Mouse (Mus musculus) spleen, postnatal 4 days (tissue): ENCODE results near the gene Wdtc1.

Source experiments
- DNase-seq, 2 experiments: peaks; one replicate each; pipeline ENCODE4 v3.0.0; 2022; ENCODE audit warnings: low spot score in 2 of 2

Gene Wdtc1

DNA sequence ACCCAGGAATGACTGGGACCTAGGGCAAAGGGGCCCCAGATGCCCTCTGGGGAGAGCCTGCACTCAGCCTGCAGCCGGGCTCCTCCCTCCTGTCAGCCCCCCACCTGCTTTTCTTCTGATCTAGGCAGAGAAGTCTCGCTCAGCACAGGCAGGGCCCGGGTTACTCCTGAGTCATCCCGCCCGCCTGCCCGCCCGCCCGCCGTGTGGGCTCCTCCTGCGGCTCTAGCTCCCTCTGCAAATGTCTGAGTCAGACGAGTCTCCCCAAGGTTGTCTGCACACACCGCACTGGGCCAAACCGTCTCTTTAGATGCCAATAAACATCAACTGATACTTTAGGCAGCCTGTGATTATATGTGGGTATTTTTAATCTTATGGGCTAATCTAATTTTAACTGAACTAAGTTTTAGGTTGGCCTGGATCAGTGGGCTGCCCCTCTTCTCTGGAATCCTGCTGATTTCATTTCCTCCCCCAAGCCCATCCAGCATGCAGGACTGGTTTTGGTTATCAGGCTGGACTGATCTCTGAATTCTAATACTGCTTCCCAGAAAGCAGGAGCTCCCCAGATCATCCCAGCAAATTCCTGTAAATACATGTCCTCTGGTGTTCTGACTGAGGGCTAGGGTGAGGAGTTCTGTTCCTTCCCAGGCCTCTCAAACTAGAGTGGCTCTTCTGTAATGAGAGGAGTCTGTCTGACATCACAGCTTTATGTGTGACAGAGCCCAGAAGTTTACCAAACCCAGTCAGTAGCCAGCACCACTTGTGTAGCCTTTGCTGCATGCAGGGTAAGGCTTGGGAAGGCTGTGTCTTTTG lies 25.2 kb upstream of the Wdtc1 start:
- peak; percentile 59 to 75 for DNase-seq

DNA sequence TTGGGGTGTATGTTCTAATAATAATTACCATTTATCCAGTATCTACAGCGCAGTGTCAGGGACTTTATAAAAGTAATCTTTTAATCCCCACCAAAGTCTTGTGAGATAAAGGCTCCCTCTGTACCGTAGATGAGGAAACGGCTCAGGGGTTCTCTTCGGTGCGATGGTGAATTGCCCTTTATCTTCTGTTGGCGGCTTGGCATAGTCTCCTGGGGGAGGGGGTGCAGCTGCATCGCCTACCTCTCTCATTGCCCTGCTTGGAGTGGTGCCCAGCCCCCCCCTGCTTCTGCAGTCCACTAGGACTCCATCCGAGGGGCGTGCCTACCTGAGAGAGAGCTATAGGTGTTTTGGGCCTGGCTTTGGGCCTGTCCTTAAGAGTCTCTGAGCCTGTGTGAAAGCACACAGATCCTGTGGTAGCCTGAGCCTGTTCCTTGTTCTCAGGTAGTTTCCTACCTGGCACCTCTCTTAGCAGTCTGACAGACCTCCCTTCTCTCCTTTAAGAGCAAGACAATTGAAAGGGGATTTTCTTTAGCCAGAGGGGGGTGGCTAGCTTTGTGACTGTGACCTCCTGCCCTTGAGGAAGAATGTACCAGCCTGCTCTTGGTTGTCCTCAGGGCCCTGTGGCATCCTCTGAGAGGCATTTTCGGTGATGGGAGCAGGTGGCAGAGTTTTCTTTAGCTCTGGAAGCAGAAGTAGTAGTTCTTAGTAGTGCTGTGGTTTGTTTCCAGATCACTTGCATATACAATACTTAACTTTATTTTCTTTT lies 22.7 kb upstream of the Wdtc1 start:
- DNase-seq = no peak

DNA sequence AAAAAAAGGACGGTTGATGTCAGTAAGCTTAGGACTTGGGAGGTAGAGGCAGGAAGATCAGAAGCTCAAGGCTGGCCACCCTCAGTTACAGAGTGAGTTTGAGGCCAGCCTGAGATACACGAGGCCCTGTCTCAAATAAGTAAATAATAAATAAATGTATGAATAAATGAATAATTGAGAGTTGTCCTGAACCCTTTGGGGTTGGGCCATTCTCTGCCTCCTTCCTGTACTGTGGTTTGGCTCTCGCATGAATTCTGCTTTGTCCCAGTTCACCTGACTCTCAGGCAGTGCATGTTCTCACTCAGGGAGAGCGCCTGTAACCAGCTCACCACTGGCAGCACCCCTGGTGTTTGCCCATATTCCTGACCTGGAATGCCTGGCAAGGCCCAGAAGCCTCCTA lies 20.7 kb upstream of the Wdtc1 start:
- no peak for DNase-seq

DNA sequence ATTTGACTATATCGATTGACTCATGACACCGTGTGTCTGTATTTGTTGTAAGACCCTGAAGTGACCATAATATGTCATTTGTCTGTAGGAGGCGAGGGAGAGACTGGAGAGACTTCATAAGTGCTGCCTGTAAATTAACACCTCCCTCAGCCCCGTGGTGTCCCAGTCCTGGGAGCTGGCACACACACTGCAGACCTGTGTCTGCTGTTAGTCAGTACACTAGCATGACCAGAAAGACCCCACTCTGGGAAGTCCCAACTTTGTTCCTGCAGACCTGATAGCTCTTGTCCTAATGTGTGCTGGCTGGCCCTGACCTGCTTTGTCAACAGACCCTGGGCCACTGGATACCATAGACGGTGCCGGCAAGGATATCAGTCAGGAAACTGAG lies 19.0 kb upstream of the Wdtc1 start:
- DNase-seq = no peak

DNA sequence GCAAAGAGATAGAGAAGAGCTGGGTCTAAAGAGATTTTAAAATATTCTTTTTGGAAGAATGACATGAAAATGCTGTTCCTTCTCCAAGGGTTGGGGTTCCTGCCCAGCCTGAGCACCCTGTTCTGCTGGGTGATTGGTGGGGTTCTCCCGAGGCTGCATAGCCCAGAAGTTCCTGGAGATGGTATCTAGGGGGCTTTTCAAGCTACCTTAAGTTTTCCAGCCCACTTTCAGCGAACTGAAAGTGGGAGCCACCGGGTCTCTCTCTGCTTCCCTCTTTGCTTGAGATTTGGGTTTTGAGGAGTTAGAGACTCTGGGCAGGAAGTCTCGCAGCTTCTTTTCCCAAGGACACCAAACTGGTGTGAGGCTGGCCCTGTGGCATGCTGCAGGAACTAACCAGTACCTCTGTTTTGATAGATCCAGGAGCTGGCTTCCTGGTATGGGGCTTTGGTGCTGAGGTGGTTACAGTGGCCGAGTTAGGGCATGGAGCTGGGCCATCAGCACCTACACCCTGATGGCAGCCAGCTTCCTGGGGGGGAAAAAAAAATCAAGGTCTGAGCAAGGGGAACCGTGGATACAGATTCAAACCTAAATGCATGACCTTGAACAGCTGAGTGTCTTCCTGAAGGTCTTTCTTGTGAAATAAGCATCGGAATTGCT lies 18.5 kb upstream of the Wdtc1 start:
- DNase-seq = peak in 1 of 2 experiments; percentile 58

DNA sequence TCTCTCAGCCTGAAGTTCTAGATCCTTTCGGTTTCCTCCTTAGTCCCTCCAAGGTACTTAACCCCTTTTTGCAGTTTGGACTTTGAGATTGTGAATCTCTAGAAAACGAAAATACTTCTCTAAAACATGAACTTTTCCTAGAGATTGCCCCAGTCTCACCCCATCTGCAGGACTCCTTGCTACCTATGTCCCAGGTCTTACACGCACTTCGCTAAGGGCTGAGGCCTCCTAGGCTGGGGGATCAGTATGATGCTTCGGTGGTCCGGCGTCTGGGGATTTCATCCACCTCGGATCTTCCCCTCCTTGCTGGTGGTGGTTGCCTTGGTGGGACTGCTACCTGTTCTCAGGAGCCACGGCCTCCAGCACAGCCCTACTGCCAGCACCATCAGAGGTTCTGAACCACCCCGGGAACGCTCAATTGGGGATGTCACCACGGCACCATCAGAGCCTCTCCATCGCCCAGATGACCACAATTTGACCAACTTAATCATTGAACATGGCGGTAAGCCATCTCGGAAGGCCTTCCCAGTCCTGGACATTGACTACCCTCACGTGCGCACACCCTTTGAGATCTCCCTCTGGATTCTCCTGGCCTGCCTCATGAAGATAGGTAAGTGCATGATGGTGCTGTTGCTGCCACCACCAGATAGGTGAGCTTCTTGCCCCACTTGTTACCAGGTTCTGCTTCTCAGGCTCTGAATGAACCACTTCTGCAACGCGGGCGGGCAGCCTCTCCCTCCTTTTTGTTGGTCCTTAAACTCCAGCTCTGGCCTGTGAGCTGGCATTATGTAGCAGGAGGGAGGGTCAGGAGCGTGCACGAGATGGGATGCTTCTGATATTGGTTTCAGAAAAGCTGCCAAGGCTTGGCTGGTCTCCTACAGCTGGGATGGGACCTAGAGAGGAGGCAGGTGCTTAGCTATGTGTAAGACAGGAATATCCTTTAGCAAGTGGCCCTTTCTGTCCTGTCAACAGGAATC lies 17.3 kb upstream of the Wdtc1 start:
- DNase-seq = peak in 1 of 2 experiments; percentile 71

DNA sequence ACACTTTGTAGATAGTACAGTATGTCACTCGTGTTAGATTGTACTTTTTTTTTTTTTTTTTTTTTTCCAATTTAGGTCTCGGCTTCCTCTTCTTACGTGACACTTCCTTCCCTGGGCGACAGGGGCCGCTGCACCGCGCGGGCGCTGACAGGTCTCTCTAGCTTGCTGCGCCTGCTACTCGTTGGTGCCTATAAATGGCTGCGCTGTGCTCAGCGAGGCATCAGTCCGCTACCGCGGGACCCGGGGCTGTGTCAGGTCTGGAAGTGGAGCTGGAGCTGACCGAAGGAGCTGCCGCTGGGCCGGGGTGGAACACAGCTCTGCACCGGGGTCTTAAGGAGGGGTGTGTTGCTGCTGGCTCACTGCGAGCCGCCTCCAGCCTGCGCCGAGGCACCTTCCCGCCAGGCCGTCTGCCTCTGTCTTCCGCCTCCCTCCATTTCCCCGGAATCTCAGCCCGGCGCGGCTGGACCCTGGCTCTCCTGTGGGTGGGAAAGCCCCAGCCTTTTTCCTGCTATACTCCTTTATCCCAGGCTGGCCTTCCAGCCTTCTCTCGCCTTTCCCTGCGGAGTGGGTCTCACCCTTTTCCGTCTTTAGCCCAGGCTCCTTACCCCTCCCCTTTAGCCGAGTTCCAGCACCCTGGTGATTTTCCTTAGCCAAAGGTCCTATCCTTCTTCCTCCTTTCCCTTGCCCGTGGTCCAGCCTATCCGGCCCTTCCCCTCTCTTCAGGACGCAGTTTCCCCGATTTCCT lies 16.4 kb upstream of the Wdtc1 start, which contains the start of gene Slc9a1:
Gene Slc9a1 (plus strand): TSS at position 154 of the 745 bp plus-strand sequence.
- DNase-seq = peak; percentile 93 to 98

DNA sequence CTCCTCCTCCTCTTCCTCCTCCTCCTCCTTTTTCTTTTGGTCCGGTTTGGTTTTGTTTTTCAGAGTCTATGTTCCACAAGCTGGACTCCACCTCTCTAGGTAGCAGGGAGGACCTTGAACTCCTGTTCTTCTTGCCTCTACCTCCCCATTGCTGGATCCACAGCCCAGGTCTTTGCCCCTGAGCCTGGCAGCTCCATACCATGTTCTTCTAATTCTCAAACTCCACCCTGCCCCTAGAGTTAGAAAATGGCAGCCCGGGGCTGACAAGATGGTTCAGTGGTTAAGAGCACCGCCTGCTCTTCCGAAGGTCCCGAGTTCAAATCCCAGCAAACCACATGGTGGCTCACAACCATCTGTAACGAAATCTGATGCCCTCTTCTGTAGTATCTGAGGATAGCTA lies 1.4 kb upstream of the Wdtc1 start:
- DNase-seq = no peak

DNA sequence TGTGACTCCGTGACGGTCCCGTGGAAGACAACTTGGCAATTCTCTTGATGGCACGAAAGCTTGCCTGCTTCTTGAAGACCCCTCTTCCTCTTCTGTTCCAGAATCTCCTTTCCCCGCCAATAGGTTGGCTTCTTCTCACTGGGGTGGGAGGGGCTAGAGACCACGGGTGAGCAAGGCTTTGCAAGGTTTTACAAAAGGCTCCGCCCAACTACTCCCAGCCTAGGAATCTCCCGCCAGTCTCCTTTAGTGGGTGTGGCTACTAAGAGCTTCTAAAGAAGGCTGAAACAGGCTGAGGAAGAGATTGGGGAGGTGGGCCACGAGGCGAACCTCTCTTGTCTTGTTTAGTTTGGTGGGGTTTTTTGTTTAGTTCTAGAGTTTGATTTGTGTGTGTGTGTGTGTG lies 484 bp downstream of the Wdtc1 start:
- no peak for DNase-seq

DNA sequence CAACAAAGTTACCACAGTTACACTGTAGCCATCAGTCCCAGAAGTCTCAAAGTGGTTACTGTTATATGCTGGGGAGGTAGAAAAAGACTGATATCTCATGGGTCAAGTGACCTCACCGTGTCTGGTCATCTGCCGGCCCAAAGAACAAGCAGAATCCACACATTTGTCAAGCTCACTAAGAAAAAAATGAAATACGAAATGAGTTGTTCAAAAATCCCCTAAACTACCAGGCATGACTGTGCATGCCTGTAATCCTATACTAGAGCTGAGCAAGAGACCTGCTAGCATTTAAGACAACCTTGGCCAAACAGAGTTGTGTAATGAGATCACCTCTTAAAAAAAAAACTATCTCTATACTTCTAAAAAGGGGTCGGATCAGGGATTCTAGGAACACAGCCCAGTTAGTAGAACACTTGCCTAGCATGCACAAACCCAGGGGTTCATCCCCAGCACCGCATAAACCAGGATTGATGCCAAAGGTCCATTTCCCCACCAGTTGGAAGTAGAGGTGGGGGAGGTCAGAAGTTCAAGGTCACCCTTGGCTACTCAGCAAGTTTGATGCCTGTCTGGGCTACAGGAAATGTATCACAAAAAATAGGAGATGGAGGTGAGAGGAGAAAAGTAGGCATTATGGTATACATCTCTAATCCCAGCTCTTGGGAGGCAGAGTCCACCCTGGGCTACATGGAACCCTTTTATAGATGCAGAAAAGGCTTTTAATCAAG lies 5.1 kb downstream of the Wdtc1 start:
- DNase-seq = no peak

DNA sequence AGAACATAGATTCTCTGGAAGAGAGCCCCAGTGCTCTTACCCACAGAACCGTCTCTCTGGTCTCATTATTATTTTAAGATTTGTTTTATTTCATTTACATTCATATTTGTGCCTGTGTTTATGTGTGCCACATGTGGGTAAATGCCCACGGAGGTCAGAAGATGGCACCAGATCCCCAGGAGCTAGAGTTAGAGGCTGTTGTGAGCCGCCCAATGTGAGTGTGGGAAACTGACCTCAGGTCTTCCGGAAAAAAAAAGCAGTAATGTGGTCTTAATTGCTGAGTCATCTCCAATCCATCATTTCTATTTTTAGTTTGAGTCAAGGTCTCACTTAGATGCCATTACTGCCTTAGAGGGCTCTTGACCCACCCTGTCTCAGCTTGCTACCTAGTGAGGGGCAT lies 5.7 kb downstream of the Wdtc1 start:
- DNase-seq = no peak

DNA sequence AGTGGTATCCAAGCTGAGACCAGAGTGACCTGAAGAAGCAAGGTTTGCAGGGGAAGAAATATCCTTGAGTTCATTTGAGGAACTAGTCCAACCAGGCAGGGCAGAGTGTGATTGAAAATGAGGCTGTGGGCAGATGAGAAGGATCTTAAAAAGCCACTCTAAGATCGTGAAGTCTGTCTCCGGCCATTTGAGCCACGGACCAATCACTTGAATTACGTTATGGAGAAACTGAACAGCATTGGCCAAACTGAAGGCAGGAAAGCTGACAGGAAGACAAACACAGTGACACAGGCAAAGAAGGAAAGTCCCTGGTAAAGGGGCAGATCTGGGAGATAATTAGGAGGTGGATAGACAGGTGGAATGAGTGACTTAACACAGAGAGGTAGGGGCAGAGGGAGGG lies 6.7 kb downstream of the Wdtc1 start:
- DNase-seq = no peak

DNA sequence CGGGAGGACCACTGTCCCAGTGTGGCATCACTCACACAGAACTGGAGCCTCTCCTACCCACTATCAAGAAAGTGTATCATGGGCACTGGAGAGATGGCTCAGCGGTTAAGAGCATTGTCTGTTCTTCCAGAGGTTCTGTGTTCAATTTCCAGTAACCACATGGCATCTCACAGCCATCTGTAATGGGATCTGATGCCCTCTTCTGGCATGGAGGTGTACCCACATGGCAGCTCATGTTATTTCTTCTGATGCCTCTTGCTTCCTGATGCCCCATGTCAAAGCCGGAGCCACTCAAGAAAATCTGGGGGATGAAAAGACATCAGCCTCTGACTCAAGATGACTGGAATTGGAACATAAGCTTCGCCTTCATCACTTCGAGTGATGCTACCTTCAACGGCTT lies 7.6 kb downstream of the Wdtc1 start:
- DNase-seq = no peak

DNA sequence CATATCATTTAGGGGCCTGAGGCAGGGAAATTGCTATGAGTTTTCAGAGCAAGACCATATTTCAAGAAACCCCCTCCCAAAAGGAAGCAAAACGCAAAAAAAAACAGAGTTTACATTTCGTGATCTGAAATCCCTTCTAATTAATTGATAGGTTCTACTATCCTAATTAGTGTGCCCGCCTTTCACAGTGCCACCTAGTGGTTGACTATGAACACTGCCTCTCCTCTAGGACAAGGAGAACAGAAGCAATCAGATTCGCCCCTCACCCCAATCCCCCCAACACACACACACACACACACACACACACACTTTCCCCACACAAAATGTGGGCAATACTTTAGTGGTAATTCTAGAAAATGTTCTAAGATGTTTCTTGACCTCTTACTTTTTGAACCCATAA lies 9.2 kb downstream of the Wdtc1 start:
- peak; percentile 37 to 76 for DNase-seq

DNA sequence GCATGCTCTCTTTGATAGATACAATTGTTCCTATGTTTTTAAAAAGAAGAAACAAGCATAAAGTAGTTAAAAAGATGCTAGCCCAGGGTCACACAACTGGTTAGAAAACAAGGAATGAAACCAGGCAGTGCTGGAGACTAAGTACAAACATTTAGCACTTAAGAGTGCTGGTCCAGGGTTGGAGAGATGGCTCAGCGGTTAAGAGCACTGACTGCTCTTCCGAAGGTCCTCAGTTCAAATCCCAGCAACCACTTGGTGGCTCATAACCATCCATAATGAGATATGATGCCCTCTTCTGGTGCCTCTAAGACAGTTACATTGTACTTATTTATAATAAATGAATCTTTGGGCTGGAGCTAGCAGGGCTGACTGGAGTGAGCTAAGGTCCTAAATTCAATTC lies 13.1 kb downstream of the Wdtc1 start:
- no peak for DNase-seq

DNA sequence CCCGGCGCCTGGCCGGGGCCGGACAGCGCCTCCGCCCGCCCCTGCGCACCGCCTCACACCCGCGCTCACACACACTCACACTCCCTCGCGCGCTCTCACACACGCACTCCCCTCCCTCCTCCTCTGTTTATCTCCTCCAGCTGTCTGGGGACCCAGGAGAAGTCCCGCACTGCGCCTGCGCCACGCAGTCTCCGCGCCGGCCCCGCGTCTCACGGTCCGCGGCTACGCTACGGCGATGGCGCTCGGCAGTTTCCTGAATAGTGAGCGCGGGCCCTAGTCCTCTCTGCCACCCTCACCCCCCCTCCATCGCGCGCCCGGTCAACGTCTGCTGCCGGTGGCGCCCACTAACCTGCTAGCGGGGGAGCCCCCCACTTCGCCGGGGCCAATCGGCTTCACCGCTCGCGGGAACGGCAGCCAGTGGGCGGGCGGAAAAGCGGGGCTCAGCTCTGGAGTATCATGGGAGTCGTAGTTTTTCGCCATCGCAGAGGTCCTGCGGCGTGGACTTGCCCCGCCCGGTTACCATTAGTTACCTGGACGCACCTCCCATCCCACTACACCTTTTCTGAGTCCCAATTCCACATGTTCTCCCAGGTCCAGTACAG lies 14.0 kb downstream of the Wdtc1 start:
- DNase-seq = peak; percentile 94 to 97

DNA sequence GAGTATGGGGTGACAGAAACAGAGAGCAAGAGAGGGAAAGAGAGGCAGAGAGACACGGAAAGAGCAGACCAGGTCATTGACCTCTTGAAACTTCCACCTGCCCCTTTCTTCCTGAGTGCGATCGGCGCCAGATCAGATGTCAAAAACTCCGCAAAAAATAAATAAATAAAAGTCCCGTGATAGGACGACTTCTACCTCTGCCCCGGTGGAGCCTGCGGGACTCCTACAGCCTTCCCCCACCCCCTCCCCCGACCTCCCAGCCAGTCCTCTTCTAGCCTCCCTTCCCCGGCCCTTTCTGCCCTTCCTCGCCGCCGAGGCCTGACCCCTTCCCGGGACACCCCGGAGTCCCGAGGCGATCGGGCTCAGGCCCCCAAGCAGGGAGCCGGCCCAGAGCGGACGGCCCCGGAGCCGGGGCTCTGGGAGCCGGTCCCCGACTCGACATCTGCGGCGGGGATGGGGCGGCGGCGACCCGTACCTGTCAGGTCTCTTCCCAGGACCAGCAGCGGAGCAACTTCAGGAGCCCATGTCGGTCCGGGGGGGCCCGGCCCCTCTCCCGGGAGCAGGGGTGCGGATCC lies 14.7 kb downstream of the Wdtc1 start:
- DNase-seq = no peak

DNA sequence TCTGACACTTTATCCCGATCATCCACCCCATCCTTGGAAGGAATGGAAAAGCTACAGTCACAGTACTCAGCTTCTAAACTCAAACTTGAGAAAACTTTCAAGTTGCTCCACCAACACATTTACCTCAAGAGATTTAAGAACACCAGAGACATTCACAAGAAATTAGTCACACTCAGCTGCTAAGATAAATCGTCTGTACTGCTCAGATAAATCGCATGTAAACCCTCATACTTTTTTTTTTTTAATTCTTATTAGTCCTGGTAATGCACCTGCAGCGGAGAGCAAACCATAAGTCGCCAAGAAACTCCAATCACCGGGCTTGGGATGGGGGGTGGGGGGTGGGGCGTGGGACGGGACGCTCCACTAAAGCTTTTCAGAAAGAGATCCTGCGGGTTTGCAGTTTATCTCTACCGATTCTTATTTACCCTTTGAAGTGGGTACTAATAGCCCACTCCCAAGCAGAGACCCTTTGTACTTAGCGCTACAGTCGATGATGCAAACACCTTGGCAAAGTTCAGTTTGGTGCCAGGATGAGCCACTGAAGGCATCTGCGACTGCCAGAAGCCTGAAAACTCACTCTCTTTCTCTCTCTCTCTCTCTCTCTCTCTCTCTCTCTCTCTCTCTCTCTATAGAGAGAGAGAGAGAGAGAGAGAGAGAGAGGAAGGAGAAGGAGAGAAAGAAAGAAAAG lies 15.3 kb downstream of the Wdtc1 start:
- no peak for DNase-seq

DNA sequence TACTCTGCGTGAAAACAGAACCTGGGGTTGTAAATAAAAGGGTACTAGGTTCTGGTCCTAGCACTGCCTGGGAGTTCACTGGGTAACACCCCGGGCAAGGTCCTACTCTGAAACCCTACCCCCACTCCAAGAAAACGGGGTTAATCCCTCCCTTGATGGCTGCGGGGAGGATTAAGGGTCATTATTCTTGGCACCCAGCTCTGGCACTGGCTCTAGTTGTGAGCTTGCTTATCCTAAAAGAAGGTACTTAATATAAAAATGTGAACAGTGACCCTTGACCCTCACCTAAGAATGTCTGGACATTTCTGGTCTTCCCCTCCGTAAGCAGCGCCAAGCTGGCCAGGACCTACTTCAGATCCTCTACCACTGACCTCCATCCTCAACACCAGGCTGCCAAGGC lies 20.0 kb downstream of the Wdtc1 start:
- no peak for DNase-seq
